Mouse (Mus musculus) lung, adult 2 months (tissue): ENCODE results near the gene Rhox2b.
"Not testable (repeated sequence)": the region's sequence is repeated elsewhere in the genome, so short reads cannot be mapped to it uniquely, and the experiment has no call there.

Experiments
- CTCF ChIP-seq: fragments of 200-500 bp; IDR thresholded peaks from 2 replicates; pipeline ENCODE4 v1.5.1; 2011; ENCODE audit warnings: mild to moderate bottlenecking, low read length, control low read depth; ENCODE audit not compliant: insufficient read depth
- POLR2A ChIP-seq: fragments of 200-500 bp; IDR thresholded peaks from 2 replicates; pipeline ENCODE4 v1.6.1; 2011; ENCODE audit warnings: low read depth, mild to moderate bottlenecking, control low read depth, low read length, borderline replicate concordance; ENCODE audit errors: extremely low read depth

DNA sequence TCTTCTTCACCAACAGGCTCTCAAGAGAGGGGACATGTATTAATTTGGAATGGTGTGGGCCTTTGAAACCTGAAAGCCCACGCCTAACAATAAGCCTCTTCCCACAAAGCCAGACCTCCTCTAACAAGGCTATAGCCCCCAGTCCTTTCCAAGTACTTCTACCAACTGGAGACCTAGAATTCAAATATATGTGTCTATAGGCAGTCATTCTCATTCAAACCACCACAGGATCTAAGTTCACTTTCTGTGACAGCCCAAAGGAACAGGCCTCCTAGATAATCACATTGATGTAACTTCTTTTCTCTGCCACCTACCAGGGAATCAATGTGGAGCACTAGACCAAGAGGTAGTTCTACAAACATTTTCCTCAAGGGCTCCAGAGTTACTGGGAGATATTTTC, 32.1 kb upstream of the Rhox2b start, which contains the start of gene Rhox3a2:
- TF ChIP-seq POLR2A, CTCF: not testable (repeated sequence)
